Mouse (Mus musculus): Measurements from ENCODE around the gene Cfap77. TPM values are rescaled to one million over a fixed set of nuclear protein-coding genes. Genes with fewer than 3 reads are reported as not detected.

The Cfap77 gene
- polyA plus RNA-seq, 1 experiment from 2014 or later = 0.40 TPM

DNA sequence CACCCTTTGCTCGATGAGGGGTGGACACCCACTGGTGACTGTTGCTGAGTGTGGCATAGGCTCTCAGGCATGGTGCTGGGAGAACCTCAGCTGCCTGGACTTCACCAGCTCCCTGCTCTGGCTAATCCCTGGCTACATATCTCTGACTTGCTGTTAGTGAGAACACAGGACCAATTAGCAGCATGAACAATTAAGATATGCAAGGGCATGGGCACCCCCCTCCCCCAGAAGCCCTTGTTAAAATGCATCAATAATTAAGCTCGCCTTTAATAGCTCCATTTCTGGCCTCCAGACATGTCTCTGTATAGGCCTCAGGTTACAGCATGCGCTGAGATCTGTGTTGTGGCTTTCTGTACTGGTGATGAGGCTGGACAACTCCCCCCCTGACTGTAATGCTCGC lies 76.4 kb downstream of the Cfap77 start:
- WGBS = 57% methylated on average over 4 of the region's 4 CpGs
- peaks cover 23% of the 10 kb centered on the region for H3K4me1 ChIP-seq
- H3K4me3 ChIP-seq = no peak overlapping the region
- peaks cover 77% of the 10 kb centered on the region for H3K27me3 ChIP-seq
- H3K36me3 ChIP-seq = no peaks in the 10 kb centered on the region
- no peaks in the 10 kb centered on the region for H3K9me3 ChIP-seq (replicated peaks)
- no peak overlapping the region for H3K9ac ChIP-seq
- no peak overlapping the region for H3K4me2 ChIP-seq (replicated peaks)
- no peak for ATAC-seq (ENCODE audit: low FRiP score)
- no peak overlapping the region for H3K27ac ChIP-seq

DNA sequence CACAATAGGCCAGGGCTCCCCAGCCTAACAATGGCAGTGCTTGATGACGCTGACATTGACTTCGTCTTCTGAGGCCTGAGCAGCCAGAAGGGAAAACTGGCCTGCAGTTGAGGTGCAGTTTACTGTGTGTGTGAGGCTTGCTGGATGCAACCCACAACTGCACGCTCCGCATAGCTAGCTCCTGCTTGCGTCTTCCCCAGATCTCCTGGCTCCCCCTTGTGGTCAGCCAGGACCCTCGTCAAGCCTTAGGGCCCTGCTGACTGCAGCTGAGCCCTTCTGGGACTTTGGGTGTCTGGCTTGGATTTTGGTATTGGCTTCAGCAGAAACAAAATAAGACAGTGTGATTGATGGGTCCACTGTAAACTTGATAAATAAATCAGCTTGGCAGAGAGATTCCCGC lies 78.2 kb downstream of the Cfap77 start:
- no peak overlapping the region for H3K4me2 ChIP-seq (replicated peaks)
- no peak overlapping the region for H3K27ac ChIP-seq
- peaks cover 24% of the 10 kb centered on the region for H3K4me1 ChIP-seq
- 10% methylated on average over 7 of the region's 7 CpGs for WGBS
- H3K27me3 ChIP-seq = peaks cover 82% of the 10 kb centered on the region
- no peaks in the 10 kb centered on the region for H3K9me3 ChIP-seq (replicated peaks)
- no peaks in the 10 kb centered on the region for H3K36me3 ChIP-seq
- 0 out of 2 replicates have a peak, but pooled peaks have one; percentile 57 for ATAC-seq (ENCODE audit: low FRiP score)
- H3K9ac ChIP-seq = no peak overlapping the region
- H3K4me3 ChIP-seq = no peak overlapping the region

DNA sequence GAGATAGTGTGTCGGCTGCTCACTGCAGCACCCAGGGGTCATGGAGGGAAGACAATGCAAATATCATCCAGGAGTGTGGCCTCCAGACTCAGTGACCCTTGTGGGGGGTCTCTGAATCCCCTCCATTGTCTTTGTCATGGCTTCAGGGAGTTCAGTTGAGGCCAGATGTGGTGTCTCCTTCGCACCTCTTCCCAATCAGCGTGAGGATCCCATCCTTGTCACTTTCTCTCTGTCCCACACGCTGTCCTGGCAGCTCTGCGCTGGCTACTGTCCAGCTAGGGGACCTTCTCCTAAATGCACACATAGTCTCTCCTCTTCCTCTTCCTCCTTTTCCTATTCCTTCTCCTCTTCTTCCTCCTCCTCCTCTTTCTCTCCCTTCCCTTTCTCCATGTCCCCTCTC lies 79.3 kb downstream of the Cfap77 start:
- Histone ChIP-seq H3K4me3 (no peak overlapping the region), H3K9me3 (replicated peaks) (no peaks in the 10 kb centered on the region), H3K9ac (no peak overlapping the region), H3K4me2 (replicated peaks) (no peak overlapping the region), H3K27ac (no peak overlapping the region), H3K27me3 (peaks cover 87% of the 10 kb centered on the region), H3K4me1 (peaks cover 24% of the 10 kb centered on the region), H3K36me3 (no peaks in the 10 kb centered on the region)
- 76% methylated on average over 5 of the region's 5 CpGs for WGBS
- no peak for ATAC-seq (ENCODE audit: low FRiP score)

DNA sequence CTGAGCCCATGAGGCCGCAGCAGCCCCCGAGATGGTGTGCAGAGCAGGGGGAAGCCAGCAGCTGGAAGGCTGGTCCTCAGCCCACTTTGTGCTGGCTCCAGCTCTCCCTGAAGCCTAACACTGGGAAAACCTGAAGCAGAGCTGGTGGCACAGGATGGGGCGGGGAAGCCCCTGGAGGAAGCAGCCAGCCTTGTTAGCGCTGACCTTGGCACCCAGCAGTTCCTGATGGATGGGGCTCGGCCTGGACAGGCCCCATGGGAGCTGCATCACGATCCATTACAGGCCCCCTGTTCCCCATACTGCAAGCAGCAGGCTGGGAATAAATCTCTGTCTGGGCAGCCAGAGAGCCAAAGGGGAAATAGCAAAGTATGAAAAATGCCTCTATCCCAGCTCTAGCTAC lies 80.3 kb downstream of the Cfap77 start:
- no peak for ATAC-seq (ENCODE audit: low FRiP score)
- Histone ChIP-seq H3K27ac (no peak overlapping the region), H3K36me3 (no peaks in the 10 kb centered on the region), H3K27me3 (peaks cover 90% of the 10 kb centered on the region), H3K9me3 (replicated peaks) (no peaks in the 10 kb centered on the region), H3K9ac (0 out of 2 replicates have a peak overlapping the region, but pooled peaks have one; percentile 35), H3K4me3 (no peak overlapping the region), H3K4me2 (replicated peaks) (no peak overlapping the region), H3K4me1 (peaks cover 24% of the 10 kb centered on the region)
- WGBS = 24% methylated on average over 6 of the region's 6 CpGs

DNA sequence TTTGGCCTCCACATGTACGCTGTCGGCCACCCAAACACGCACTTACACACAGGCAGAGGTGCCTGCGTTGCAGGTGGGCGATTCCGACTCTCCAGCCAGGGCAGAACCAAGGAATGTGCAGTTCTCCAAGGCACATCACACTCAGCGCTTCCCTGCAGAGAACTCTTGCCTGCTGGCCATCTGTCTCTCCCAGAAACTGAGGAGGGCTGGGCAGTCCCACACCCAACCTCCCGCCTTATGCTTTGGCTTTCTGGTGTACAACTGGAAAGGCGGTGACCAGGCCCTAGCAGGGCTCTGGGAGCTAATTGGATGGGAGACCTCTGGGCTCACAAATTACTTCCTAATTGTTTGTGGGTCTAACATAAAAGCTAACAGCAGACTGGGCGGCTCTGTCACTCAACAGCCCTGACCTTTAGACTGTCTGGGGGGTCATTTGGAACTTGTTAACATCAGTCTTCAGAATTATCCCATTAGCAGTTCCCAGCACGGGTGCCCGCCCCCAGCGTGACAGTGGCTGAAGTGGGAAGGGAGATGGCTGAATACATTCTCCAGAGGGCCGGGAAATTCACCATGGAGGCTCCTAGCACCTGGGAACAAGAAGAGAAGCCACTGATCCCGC lies 80.9 kb downstream of the Cfap77 start:
- H3K36me3 ChIP-seq = no peaks in the 10 kb centered on the region
- peaks cover 93% of the 10 kb centered on the region for H3K27me3 ChIP-seq
- no peak overlapping the region for H3K4me2 ChIP-seq (replicated peaks)
- no peak overlapping the region for H3K4me3 ChIP-seq
- peaks cover 22% of the 10 kb centered on the region for H3K4me1 ChIP-seq
- no peak overlapping the region for H3K27ac ChIP-seq
- 39% methylated on average over 15 of the region's 15 CpGs for WGBS
- H3K9ac ChIP-seq = 0 out of 2 replicates have a peak overlapping the region, but pooled peaks have one; percentile 35
- no peaks in the 10 kb centered on the region for H3K9me3 ChIP-seq (replicated peaks)
- 0 out of 2 replicates have a peak, but pooled peaks have one; percentile 16 for ATAC-seq (ENCODE audit: low FRiP score)

DNA sequence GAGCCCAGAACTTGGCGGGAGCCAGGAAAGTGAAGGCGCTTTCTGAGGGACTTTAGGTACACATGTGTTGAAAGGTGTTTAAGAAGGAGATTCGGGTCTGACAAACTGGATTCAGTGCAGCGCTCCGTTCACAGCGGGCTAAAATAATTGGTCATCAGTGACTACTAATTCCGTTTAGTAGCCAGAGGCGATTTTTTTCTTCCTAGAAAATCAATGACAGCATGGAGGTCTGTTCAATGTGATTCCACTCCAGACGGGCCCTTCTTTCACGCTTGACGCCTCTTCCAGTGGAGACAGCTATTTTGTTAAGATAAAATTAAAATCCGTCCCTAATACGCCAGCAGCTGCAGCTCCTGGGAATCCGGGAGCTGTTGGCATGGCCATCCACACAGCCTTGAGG lies 84.4 kb downstream of the Cfap77 start:
- peaks cover 92% of the 10 kb centered on the region for H3K27me3 ChIP-seq
- H3K4me1 ChIP-seq = peaks cover 33% of the 10 kb centered on the region
- no peaks in the 10 kb centered on the region for H3K36me3 ChIP-seq
- H3K9ac ChIP-seq = no peak overlapping the region
- H3K9me3 ChIP-seq (replicated peaks) = no peaks in the 10 kb centered on the region
- no peak for ATAC-seq (ENCODE audit: low FRiP score)
- WGBS = 69% methylated on average over 14 of the region's 14 CpGs
- H3K4me3 ChIP-seq = no peak overlapping the region
- H3K27ac ChIP-seq = no peak overlapping the region
- H3K4me2 ChIP-seq (replicated peaks) = no peak overlapping the region

DNA sequence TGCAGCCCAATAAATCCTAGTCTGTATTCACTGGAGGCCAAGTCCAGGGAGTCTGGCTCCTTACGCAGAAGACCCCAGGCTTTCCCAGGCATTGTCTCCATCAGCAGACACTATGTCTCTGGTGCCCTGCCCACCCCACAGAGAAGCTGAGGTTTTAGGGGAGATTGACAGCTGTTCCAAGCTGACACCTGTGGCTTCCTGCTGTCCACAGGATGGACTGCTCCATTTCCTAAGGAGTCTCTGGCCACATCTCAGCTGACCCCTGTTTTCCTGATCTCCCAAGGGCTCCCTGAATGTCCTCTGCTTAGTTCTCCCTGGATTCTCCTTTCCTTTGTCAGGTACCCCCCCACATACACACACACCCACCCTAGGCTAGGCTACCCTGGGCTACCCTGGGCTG lies 86.6 kb downstream of the Cfap77 start:
- no peaks in the 10 kb centered on the region for H3K36me3 ChIP-seq
- H3K27me3 ChIP-seq = peaks cover 85% of the 10 kb centered on the region
- no peaks in the 10 kb centered on the region for H3K9me3 ChIP-seq (replicated peaks)
- WGBS = 80% methylated on average over 1 of the region's 1 CpGs
- no peak for ATAC-seq (ENCODE audit: low FRiP score)
- no peak overlapping the region for H3K4me3 ChIP-seq
- H3K27ac ChIP-seq = no peak overlapping the region
- 0 out of 2 replicates have a peak overlapping the region, but pooled peaks have one; percentile 18 for H3K9ac ChIP-seq
- H3K4me1 ChIP-seq = peaks cover 14% of the 10 kb centered on the region
- no peak overlapping the region for H3K4me2 ChIP-seq (replicated peaks)

DNA sequence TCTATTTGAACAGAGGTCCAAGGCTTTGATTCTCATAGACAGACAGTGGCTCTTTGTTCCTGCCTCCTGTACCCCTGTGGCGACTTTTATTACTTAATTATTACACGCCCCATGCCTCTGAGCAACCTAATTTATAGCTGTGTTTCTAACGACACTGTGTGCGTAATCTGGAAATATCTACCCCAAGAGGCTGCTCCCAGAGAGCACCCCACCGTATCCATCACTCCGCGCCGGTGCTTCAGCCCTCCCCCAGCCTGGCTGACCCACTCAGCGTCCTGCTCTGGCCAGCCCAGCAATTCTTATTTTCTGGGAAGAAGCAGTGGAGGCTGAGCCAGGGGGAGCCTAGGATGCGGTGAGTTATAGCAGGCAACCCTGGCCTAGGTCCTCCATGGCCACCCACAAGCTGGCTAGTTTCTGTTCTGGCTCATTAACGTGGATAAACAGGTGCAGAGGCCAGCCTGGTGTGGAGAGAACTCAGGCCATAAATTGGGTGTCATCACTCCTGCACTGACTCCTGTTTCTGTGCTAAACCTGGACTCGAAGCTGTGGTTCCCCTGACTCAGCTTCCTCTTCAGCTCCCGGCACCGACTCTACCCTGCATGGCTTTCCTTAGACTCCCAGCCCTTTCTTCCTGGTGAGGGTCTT lies 88.6 kb downstream of the Cfap77 start:
- H3K9me3 ChIP-seq (replicated peaks) = no peaks in the 10 kb centered on the region
- peak overlapping the region; percentile 52; the same call in 1 of the 2 replicates for H3K27ac ChIP-seq
- H3K36me3 ChIP-seq = no peaks in the 10 kb centered on the region
- H3K4me3 ChIP-seq = no peak overlapping the region
- 42% methylated on average over 14 of the region's 14 CpGs for WGBS
- ATAC-seq (ENCODE audit: low FRiP score) = no peak
- H3K9ac ChIP-seq = no peak overlapping the region
- H3K4me1 ChIP-seq = peaks cover 14% of the 10 kb centered on the region
- H3K4me2 ChIP-seq (replicated peaks) = no peak overlapping the region
- H3K27me3 ChIP-seq = peaks cover 84% of the 10 kb centered on the region

DNA sequence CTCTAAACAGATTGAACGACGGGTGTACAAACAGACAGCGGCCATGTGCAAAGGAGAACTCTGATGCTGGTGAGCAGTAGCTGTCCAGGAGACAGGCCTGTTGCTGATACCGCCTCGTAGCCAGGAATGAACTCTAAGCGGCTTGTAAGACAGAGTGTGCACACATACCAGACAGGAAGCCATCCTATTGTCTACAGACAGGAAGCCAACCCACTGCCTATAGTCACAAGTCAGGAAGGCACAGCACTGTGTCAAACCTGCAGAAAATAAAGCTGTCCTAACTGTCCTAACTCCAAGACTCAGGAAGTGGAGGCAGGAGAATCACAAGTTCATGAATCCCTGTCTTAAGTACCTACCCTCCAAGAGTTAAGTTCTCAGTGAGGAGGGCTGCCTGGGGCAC lies 91.3 kb downstream of the Cfap77 start:
- peaks cover 84% of the 10 kb centered on the region for H3K27me3 ChIP-seq
- H3K4me1 ChIP-seq = peaks cover 11% of the 10 kb centered on the region
- H3K27ac ChIP-seq = no peak overlapping the region
- H3K4me2 ChIP-seq (replicated peaks) = no peak overlapping the region
- no peak for ATAC-seq (ENCODE audit: low FRiP score)
- 86% methylated on average over 6 of the region's 6 CpGs for WGBS
- H3K4me3 ChIP-seq = no peak overlapping the region
- no peak overlapping the region for H3K9ac ChIP-seq
- no peaks in the 10 kb centered on the region for H3K9me3 ChIP-seq (replicated peaks)
- no peaks in the 10 kb centered on the region for H3K36me3 ChIP-seq

DNA sequence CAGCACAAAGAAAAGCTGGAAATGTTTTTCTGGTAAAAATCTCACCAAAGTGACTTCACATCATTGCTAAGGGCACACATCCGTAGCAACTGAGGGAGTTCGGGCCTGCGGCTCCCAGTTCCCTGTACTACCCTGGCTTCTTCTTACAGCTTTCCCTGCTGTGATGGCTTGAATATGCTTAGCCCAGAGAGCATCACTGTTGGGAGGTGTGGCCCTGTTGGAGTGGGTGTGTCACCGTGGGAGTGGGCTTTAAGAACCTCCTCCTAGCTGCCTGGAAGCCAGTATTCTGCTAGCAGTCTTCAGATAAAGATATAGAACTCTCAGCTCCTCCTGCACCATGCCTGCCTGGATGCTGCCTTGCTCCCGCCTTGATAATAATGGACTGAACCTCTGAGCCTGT lies 93.2 kb downstream of the Cfap77 start:
- Histone ChIP-seq H3K36me3 (no peaks in the 10 kb centered on the region), H3K27me3 (peaks cover 74% of the 10 kb centered on the region), H3K27ac (no peak overlapping the region), H3K9me3 (replicated peaks) (no peaks in the 10 kb centered on the region), H3K4me3 (no peak overlapping the region), H3K9ac (no peak overlapping the region), H3K4me1 (peaks cover 11% of the 10 kb centered on the region), H3K4me2 (replicated peaks) (no peak overlapping the region)
- ATAC-seq (ENCODE audit: low FRiP score) = no peak
- WGBS = 70% methylated on average over 5 of the region's 5 CpGs

DNA sequence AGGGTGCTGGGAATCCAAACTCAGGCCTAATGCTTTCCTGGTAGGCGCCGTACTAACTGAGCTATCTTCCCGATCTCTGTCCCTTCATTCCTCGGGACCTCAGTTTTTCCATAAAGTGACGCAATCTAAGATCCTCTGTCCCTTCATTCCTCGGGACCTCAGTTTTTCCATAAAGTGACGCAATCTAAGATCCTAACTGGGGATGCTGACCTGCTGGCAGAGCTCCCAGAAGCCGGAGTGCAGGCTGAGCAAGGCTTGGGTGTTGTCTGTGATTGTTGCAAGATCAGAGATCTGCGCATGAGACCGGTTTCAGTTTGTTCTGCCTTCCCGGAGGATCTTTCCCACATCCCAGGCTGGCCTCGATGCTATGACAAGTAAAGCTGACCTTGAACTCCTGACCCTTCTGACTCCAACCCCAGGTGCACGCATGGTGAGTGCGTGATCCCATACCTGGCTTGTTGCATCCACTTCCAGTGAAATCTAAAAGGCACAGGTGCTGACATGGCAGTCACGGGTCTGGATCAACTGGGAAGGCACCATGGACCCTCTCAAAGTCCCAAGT lies 93.8 kb downstream of the Cfap77 start:
- no peak overlapping the region for H3K27ac ChIP-seq
- no peaks in the 10 kb centered on the region for H3K36me3 ChIP-seq
- no peak overlapping the region for H3K4me3 ChIP-seq
- H3K4me1 ChIP-seq = peaks cover 7% of the 10 kb centered on the region
- H3K27me3 ChIP-seq = peaks cover 74% of the 10 kb centered on the region
- H3K4me2 ChIP-seq (replicated peaks) = no peak overlapping the region
- WGBS = 89% methylated on average over 15 of the region's 15 CpGs
- no peaks in the 10 kb centered on the region for H3K9me3 ChIP-seq (replicated peaks)
- no peak for ATAC-seq (ENCODE audit: low FRiP score)
- H3K9ac ChIP-seq = no peak overlapping the region

DNA sequence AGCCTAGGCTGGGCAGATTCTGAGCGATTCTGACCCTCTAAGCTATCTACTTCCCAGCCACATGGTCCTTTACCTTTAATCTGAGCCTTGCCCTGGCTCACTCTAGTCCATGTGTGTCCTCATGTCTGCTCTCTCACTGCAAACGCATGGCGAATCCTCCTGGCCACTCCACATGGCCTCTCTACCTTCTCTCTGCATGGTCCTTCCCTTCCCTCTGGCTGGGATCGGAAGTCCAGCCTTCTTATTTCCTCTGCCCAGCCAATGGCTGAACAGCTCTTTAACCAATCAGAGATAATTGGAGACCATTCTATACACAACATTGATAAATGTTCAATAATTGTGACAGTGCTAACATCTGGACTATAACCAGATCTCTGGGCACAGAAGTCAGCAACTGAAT lies 98.0 kb downstream of the Cfap77 start:
- Histone ChIP-seq H3K36me3 (no peaks in the 10 kb centered on the region), H3K4me1 (peaks cover 7% of the 10 kb centered on the region), H3K4me3 (no peak overlapping the region), H3K9ac (no peak overlapping the region), H3K27me3 (peaks cover 61% of the 10 kb centered on the region), H3K27ac (no peak overlapping the region), H3K4me2 (replicated peaks) (no peak overlapping the region), H3K9me3 (replicated peaks) (no peaks in the 10 kb centered on the region)
- no peak for ATAC-seq (ENCODE audit: low FRiP score)
- 80% methylated on average over 4 of the region's 4 CpGs for whole genome bisulfite sequencing

DNA sequence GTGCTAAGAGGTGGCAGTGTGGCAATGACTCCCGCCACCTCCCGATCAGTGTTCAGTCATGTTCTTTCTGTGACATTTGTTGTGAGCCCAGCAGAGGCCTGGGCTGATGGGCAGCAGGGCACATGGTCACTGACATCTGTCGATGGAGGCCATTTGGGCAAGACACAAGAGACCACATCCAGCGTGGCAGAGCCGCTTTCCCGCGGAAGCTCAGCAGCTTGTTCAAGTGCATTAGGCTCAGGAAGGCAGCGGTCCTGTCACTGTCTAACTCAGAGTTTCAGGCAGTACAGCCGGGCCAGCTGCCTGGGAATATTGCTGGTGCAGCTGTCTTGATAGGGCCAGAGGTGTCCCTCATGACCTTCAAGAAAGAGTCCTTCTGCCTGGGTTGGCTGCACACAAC lies 100.3 kb downstream of the Cfap77 start:
- H3K4me1 ChIP-seq = peaks cover 7% of the 10 kb centered on the region
- ATAC-seq (ENCODE audit: low FRiP score) = no peak
- H3K4me2 ChIP-seq (replicated peaks) = no peak overlapping the region
- no peak overlapping the region for H3K4me3 ChIP-seq
- 67% methylated on average over 9 of the region's 9 CpGs for WGBS
- H3K9me3 ChIP-seq (replicated peaks) = no peaks in the 10 kb centered on the region
- H3K27me3 ChIP-seq = peaks cover 50% of the 10 kb centered on the region
- no peak overlapping the region for H3K27ac ChIP-seq
- H3K9ac ChIP-seq = no peak overlapping the region
- no peaks in the 10 kb centered on the region for H3K36me3 ChIP-seq
